Mouse (Mus musculus) heart, adult 2 months (tissue): ENCODE data around the gene Cul1.

Experiments
- CTCF ChIP-seq: fragments of 200-600 bp; IDR thresholded peaks from 2 replicates; pipeline ENCODE4 v1.8.1; 2022; ENCODE audit warnings: antibody characterized with exemption, mild to moderate bottlenecking, moderate library complexity
- POLR2A ChIP-seq: fragments of 200-500 bp; IDR thresholded peaks from 2 replicates; pipeline ENCODE4 v1.6.1; 2011; ENCODE audit warnings: mild to moderate bottlenecking, low read depth, low read length, control low read depth; ENCODE audit not compliant: insufficient read depth

DNA sequence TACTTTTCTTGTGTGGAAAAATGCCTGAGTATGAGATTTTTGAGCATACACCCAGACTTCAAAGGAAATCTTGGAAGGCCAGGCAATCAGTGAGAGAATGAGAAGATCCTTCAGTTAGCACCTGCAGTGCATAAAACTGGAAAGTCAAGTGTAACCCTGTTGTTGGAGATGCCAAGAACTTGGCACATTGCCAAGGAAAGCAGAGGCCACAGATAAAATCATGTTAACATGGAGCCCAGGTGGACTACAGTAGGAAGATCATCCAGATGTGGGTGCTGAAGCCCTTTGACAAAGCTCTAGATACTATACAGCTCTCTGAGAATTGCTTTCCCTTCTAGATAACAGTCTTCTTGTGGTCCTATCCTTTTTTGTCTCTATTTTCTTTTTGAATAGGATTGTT lies 19.2 kb downstream of the Cul1 start:
- no peak for TF ChIP-seq CTCF
- no peak for TF ChIP-seq POLR2A
